Mouse (Mus musculus) left cerebral cortex, postnatal 25 days (tissue): ENCODE results near the gene Slc44a3. TPM values are rescaled to one million over a fixed set of nuclear protein-coding genes. Genes with fewer than 3 reads are reported as not detected.

ENCODE experiments used
- DNase-seq, 2 experiments: peaks; one replicate each; pipeline ENCODE4 v3.0.0; 2022; ENCODE audit warnings: low spot score in 2 of 2, mixed read lengths in 1 of 2
- intact Hi-C: fragments of 180-260 bp; cut with DNase I; formaldehyde crosslinking; loops from one replicate; pipeline ENCODE4 v1.15.1; 2025
- total RNA-seq, 2 experiments: library from RNA; stranded (reverse); gene quantifications; 2 replicates each; pipeline ENCODE4 v1.2.3; 2021

The Slc44a3 gene
- not detected for total RNA-seq

DNA sequence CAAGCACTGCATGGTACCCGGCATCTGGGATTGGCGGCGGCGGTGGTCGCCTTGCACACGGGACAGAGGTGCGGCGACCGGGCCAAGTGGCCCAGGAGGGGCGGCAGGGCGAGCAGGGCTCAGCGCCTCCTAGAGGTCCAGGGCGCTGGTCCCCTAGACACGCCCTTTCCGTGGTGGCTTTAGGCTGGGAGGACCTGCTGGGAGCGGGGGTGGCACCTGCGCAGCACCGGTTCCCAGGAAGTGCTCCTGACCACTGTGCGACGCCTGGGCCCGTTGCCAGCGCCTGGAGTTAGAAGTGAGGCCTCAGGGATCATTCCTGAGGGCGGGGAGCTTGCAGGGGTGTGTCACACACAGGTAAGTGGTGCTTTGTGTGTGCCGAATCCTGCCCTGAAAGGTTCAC is at the start of gene Slc44a3:
Gene Slc44a3, minus strand, starts transcription at position 229 of the 400 bp plus-strand sequence.
- intact Hi-C loops: loop anchor here (10.0 kb wide), 2 partner anchors 227 to 343 kb away; no protein-coding TSS in a partner anchor
- DNase-seq: no peak

DNA sequence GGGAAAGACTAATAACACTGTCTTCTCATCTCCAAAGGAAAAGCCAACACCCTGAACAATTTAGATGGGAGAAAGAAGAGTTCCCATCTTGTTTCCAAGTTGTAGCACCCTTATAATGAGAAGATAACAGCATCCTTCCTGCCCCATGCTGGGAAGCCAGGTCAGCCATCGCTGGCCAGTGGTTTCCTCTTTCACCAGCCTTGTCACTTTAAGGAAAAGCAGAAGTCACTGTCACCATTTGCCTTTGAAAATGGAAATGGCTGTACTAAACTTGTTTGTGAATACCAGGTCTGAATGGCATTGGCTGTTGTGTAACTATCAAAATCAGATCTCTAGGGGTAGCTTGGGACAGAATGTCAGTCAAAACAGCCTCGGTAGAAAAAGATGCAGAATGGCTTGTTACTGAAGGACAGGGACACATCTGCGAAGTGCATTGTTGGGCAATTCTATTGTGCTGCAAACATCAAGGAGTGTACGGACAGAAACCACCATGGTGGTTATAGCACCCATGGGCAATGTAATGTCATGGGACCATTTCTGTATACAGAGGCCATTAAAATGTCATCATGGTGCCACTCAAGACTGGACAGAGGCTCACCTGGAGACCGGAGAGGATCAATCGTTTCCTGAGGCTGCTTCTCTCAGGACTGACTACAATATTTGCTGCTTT is 47.8 kb upstream of the Slc44a3 start:
- no peak for DNase-seq
- intact Hi-C loops: no loop called here

DNA sequence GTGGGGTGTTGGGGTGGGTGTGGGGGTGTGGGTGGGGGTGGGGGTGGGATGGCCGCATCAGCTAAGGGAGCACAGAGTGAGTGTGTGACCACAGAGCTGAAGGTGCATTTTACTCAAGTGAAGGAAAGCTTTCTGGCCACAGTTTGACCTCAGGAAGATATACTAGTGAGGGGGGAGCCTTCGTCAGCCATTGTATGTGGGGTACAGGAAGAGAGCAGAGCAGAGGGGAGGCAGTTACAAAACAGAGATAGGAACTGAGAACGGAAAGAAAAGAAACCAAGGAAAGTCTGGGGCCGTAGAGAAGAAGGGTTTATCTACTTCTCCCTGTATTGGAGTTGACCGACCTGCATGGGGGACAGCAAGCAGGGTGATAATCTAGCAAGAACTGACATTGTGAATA is 47.2 kb upstream of the Slc44a3 start:
- DNase-seq: no peak
- intact Hi-C loops: no loop called here

GRCm38 (mm10) chr3:121578706-121579105 is 46.5 kb upstream of the Slc44a3 start:
- no peak for DNase-seq
- intact Hi-C loops: no loop called here

DNA sequence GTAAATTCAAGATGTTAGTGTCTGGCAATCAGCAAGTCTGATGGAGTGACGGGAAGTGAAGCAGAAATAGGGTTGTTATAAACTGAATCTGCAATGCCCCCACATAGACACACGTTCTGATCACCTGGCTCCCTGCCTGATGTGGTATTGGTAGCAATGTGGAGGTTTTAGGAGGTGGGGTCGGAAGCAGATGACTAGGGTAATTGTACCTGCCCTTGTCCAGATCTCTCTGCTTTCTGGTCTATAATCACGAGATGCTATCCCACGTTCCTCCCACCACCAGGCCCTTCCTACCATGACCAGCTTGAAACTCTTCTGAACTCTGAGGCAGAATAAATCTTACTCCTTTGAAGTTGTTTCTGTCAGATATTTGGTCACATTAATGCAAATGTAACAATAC is 45.4 kb upstream of the Slc44a3 start:
- no peak for DNase-seq
- intact Hi-C loops: no loop called here

- intact Hi-C loops: no loop called here
- no peak for DNase-seq
These were observed 44.9 kb upstream of the Slc44a3 start for GRCm38 (mm10) chr3:121577032-121577591.

DNA sequence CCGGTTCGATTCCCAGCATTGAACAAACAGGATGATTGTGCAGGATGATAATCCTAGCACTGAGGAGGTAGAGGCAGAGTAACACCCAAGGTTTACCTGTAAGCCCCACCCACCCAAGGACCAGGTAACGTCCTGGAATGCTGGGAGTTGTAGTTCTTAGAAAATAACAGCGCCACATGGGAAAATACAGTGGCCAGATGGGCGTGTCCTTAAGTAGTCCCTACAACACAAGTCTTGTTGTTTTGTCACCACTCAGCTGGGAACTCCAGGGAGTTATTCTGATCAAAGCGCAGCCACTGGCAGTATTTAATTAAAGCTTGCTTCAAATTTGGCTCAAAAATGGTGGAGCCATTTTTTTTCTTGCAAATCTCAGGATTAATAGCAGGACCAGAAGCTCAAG is 44.2 kb upstream of the Slc44a3 start:
- no peak for DNase-seq
- intact Hi-C loops: no loop called here

- intact Hi-C loops: no loop called here
These were observed 42.2 kb upstream of the Slc44a3 start for GRCm38 (mm10) chr3:121574386-121574785.

GRCm38 (mm10) chr3:121573858-121574257 is 41.7 kb upstream of the Slc44a3 start:
- intact Hi-C loops: no loop called here
- no peak for DNase-seq

More at GRCm38 (mm10) chr3:121574386-121574785, 42.2 kb upstream of the Slc44a3 start:
- DNase-seq: no peak

- no peak for DNase-seq
- intact Hi-C loops: no loop called here
These were observed 39.3 kb upstream of the Slc44a3 start for GRCm38 (mm10) chr3:121571491-121571890.

DNA sequence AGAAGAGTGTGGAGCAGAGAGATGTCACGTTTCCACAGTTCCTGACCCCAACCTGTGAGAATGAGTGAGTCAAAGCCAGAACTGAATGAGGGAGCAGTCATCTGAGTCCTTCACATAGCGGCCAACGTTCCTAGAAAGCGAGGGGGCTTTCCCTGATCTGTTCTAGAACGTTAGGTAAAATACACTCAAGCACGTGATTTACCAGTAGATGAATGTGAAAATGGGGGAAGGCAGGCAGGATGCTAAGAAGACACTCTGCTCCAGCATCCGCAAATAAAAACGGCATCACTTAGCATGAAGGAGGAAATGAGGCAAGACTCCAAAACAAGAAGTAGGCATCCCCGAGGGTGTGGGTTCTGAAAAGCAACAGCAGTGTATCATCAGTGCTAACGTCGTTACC is 38.4 kb upstream of the Slc44a3 start:
- no peak for DNase-seq
- intact Hi-C loops: no loop called here

- no peak for DNase-seq
- intact Hi-C loops: no loop called here
These were observed 37.6 kb upstream of the Slc44a3 start for GRCm38 (mm10) chr3:121569767-121570166.

- no peak for DNase-seq
- intact Hi-C loops: no loop called here
These were observed 36.8 kb upstream of the Slc44a3 start for GRCm38 (mm10) chr3:121569004-121569403.

DNA sequence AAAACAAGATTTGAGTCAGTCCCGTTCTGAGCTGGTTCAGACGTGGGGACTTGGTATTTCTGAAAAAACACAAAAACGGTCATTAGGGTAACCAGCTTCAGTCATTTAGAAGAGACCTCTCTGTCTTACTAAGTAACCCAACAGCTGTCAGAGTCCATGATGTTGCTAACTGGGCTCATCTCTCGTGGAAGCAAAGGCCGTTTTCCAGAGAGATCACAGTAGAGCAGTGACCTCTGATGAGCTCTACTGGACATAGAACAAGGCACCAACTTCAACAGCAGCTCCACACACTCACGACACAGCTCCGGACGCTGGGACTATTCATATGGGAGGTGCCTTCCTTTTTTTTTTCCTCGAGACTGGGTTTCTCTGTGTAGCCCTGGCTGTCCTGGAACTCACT is 35.7 kb upstream of the Slc44a3 start:
- DNase-seq: no peak
- intact Hi-C loops: no loop called here

DNA sequence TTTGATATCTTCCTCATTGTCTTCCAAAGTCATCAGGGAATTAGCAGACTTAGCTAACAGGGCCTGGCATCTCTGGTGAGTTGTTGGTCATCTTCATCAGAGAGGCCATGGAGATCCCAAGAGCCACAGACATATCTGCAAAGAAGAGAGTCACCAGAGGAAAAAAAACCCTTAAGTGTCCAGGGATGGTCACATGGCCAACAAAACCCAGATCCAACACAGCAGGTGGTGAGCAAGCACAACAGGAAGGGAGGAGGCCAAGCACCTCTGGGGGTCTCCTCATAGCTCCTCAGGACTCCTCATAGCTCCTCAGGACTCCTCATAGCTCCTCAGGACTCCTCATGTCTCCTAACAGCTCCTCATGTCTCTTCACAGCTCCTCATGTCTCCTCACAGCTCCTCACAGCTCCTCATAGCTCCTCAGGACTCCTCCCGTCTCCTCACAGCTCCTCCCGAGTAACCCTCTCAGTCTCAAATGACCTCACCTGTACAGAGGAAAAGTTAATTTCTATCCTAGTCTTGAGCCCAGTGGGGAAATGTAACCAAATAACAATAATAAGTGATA is 35.2 kb upstream of the Slc44a3 start:
- intact Hi-C loops: no loop called here
- no peak for DNase-seq

GRCm38 (mm10) chr3:121566901-121567300 is 34.7 kb upstream of the Slc44a3 start:
- intact Hi-C loops: no loop called here
- no peak for DNase-seq

DNA sequence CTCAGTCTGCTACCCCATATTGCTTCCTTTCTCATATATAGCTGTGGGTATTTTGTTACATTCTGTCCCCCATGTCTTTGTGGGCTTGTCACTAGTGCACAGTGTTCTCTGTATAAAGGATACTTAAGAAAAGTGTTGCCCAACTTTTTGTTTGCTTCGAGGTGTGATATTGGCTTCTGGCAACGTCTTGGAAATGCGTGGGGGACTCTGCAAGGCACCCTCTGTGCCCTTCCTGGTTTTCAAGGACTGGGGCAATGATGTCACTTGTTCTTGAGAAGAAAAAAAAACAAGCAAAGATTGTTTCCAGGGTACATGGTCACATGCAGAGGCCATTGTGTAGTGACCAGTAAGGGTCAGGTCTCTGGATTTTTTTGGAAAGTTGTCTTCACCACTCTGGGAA is 29.6 kb upstream of the Slc44a3 start:
- no peak for DNase-seq
- intact Hi-C loops: no loop called here

GRCm38 (mm10) chr3:121560115-121560865 is 28.1 kb upstream of the Slc44a3 start:
- intact Hi-C loops: no loop called here
- no peak for DNase-seq

- DNase-seq: no peak
- intact Hi-C loops: no loop called here
These were observed 27.4 kb upstream of the Slc44a3 start for GRCm38 (mm10) chr3:121559406-121560114.

DNA sequence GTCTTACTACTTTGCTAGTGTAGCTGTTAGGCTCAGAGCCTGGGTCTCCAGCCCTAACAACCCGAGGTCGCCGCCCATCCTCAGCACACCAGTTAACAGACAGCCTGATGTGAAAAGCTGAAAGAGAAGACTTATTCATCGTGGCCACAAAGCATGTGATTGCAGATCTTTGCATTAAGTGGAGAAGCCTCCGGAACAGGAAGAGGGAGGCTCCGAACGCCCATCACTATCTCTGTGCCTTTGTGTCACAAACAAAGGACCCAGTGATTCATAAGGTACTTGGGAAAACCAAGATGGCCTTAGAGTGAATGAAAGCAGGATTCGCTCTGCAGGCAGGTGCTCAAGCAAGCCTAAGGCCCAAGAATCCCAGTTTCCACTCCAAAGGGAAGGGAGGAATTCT is 26.7 kb upstream of the Slc44a3 start:
- intact Hi-C loops: no loop called here
- no peak for DNase-seq
